11 mouse cellular contexts compared by ENCODE assay signal in the genomic region with DNA sequence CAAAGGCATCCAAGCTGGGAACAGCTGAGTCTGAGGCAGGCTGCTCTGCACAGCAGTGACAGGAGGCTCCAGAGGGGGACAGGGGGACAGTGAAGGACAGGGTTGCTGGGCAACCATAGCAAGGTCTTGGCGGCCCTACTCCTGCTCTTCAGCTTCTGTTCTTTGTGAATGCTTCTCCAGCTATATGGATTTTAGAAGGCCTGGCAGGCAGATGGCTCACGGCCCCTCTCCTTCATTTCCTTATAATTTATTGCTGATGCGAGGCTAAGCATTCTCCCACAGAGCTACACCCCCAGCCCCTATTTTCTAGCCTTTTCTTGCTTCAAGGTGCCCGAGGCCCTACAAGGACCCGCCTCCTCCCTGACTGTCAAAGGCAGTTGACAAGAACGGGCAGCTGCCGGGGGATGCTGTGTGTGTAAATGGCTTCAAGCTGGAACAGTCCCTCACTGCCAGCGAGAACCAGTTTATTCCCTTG.
DNase-seq lines count a peak whose midpoint lies in the region; ATAC-seq and TF ChIP-seq lines count a peak whose summit lies in the region.
"Had no signal": no experiment of that assay in that cellular context is flagged by ENCODE, and none has a peak within 500 bp of the region (broad histone marks: within the 10 kb centered on the region; RNA-seq: fewer than 3 reads in every experiment).

No protein-coding gene starts in this region.

- no peak for TF ChIP-seq CTCF in intestine, postnatal 0 days (IDR thresholded peaks at IDR 0.05; ENCODE audit: low read depth)

- no peak overlapping the region for H3K4me3 ChIP-seq in lung, embryonic 15.5 days
- no peak overlapping the region for H3K4me3 ChIP-seq in forebrain, embryonic 13.5 days
- H3K4me3 ChIP-seq in limb, embryonic 14.5 days (replicated peaks; ENCODE audit: low read length): no peak overlapping the region
- H3K4me3 ChIP-seq in neural tube, embryonic 15.5 days (replicated peaks): no peak overlapping the region
- H3K4me3 ChIP-seq in intestine, postnatal 0 days (ENCODE audit: low read depth, low read length): no peak overlapping the region
- H3K4me3 ChIP-seq: heart, embryonic 13.5 days had no signal

- peak; percentile 51; the same call in 1 of the 2 replicates for ATAC-seq in lung, embryonic 15.5 days (ENCODE audit: borderline replicate concordance, extremely low read depth, low FRiP score, low TSS enrichment)
- peak; percentile 68 for ATAC-seq in forebrain, embryonic 13.5 days
- peak; percentile 73 for ATAC-seq in limb, embryonic 14.5 days (ENCODE audit: low FRiP score, low read depth)
- ATAC-seq in neural tube, embryonic 15.5 days (ENCODE audit: low FRiP score): peak; percentile 84
- no peak for ATAC-seq in intestine, postnatal 0 days

- no peak overlapping the region for H3K9ac ChIP-seq in lung, embryonic 15.5 days
- no peak overlapping the region for H3K9ac ChIP-seq in forebrain, embryonic 13.5 days
- no peak overlapping the region for H3K9ac ChIP-seq in limb, embryonic 14.5 days (ENCODE audit: low read depth, low read length, severe bottlenecking)
- H3K9ac ChIP-seq in neural tube, embryonic 15.5 days (replicated peaks): no peak overlapping the region
- H3K9ac ChIP-seq in intestine, postnatal 0 days (ENCODE audit: low read depth, low read length): no peak overlapping the region
- H3K9ac ChIP-seq: heart, embryonic 13.5 days had no signal

- no peak for DNase-seq in lung, postnatal 14 days
- DNase-seq in limb, embryonic 14.5 days (ENCODE audit: low spot score): no peak
- no peak for DNase-seq in right cerebral cortex, postnatal 36 days (ENCODE audit: low spot score in 2 of 2)
- no peak for DNase-seq in layer of hippocampus, postnatal 14 days (ENCODE audit: low spot score in 2 of 2)
- DNase-seq: adrenal gland, postnatal 14 days; kidney, postnatal 14 days had no signal

- H3K9me3 ChIP-seq in lung, embryonic 15.5 days: no peaks in the 10 kb centered on the region
- no peaks in the 10 kb centered on the region for H3K9me3 ChIP-seq in forebrain, embryonic 13.5 days (replicated peaks)
- 0 out of 2 replicates have a peak, but pooled peaks cover 4% of the 10 kb centered on the region for H3K9me3 ChIP-seq in limb, embryonic 14.5 days (ENCODE audit: control insufficient read depth, low read length)
- H3K9me3 ChIP-seq in neural tube, embryonic 15.5 days (replicated peaks): no peaks in the 10 kb centered on the region
- H3K9me3 ChIP-seq in intestine, postnatal 0 days (ENCODE audit: control insufficient read depth): no peaks in the 10 kb centered on the region

- H3K36me3 ChIP-seq in lung, embryonic 15.5 days: no peaks in the 10 kb centered on the region
- H3K36me3 ChIP-seq in forebrain, embryonic 13.5 days (ENCODE audit: poor library complexity, severe bottlenecking): no peaks in the 10 kb centered on the region
- no peaks in the 10 kb centered on the region for H3K36me3 ChIP-seq in limb, embryonic 14.5 days (ENCODE audit: control insufficient read depth, insufficient read depth, low read length)
- no peaks in the 10 kb centered on the region for H3K36me3 ChIP-seq in neural tube, embryonic 15.5 days
- H3K36me3 ChIP-seq in intestine, postnatal 0 days (ENCODE audit: control insufficient read depth, insufficient read depth): no peaks in the 10 kb centered on the region
- H3K36me3 ChIP-seq: heart, embryonic 13.5 days had no signal

- no peak overlapping the region for H3K27ac ChIP-seq in lung, embryonic 15.5 days
- H3K27ac ChIP-seq in forebrain, embryonic 13.5 days: peak overlapping the region; percentile 32
- peak overlapping the region; percentile 13; the same call in 1 of the 2 replicates for H3K27ac ChIP-seq in limb, embryonic 14.5 days (replicated peaks; ENCODE audit: low read depth, low read length)
- H3K27ac ChIP-seq in neural tube, embryonic 15.5 days (replicated peaks): peak overlapping the region; percentile 63
- no peak overlapping the region for H3K27ac ChIP-seq in intestine, postnatal 0 days (ENCODE audit: low read depth, low read length)
- H3K27ac ChIP-seq: heart, embryonic 13.5 days had no signal

- H3K4me1 ChIP-seq in lung, embryonic 15.5 days: peaks cover 14% of the 10 kb centered on the region
- peaks cover 8% of the 10 kb centered on the region; the same call in 1 of the 2 replicates for H3K4me1 ChIP-seq in forebrain, embryonic 13.5 days
- H3K4me1 ChIP-seq in limb, embryonic 14.5 days (ENCODE audit: control insufficient read depth, insufficient read depth, low read length): peaks cover 8% of the 10 kb centered on the region; the same call in 1 of the 2 replicates
- H3K4me1 ChIP-seq in neural tube, embryonic 15.5 days: peaks cover 14% of the 10 kb centered on the region
- H3K4me1 ChIP-seq in intestine, postnatal 0 days (replicated peaks; ENCODE audit: control insufficient read depth, insufficient read depth, low read length): no peaks in the 10 kb centered on the region

- H3K4me2 ChIP-seq in lung, embryonic 15.5 days: no peak overlapping the region
- H3K4me2 ChIP-seq in forebrain, embryonic 13.5 days: no peak overlapping the region
- H3K4me2 ChIP-seq in limb, embryonic 14.5 days (replicated peaks; ENCODE audit: low read depth, low read length, severe bottlenecking): no peak overlapping the region
- no peak overlapping the region for H3K4me2 ChIP-seq in neural tube, embryonic 15.5 days
- H3K4me2 ChIP-seq in intestine, postnatal 0 days (replicated peaks; ENCODE audit: low read depth): no peak overlapping the region
- H3K4me2 ChIP-seq: heart, embryonic 13.5 days had no signal

- 45% methylated on average over 8 of the region's 8 CpGs for WGBS in lung, embryonic 15.5 days
- 43% methylated on average over 8 of the region's 8 CpGs for WGBS in forebrain, embryonic 13.5 days
- 35% methylated on average over 7 of the region's 8 CpGs for WGBS in limb, embryonic 14.5 days
- WGBS in neural tube, embryonic 15.5 days: 11% methylated on average over 8 of the region's 8 CpGs
- WGBS in intestine, postnatal 0 days: 65% methylated on average over 8 of the region's 8 CpGs

- H3K27me3 ChIP-seq in lung, embryonic 15.5 days: no peaks in the 10 kb centered on the region
- no peaks in the 10 kb centered on the region for H3K27me3 ChIP-seq in forebrain, embryonic 13.5 days
- H3K27me3 ChIP-seq in limb, embryonic 14.5 days (ENCODE audit: control insufficient read depth, insufficient read depth, low read length): no peaks in the 10 kb centered on the region
- no peaks in the 10 kb centered on the region for H3K27me3 ChIP-seq in neural tube, embryonic 15.5 days (replicated peaks)
- no peaks in the 10 kb centered on the region for H3K27me3 ChIP-seq in intestine, postnatal 0 days (replicated peaks; ENCODE audit: control insufficient read depth, insufficient read depth, low read length)

- no peak for TF ChIP-seq POLR2A in limb, embryonic 14.5 days (IDR thresholded peaks at IDR 0.05; ENCODE audit: borderline replicate concordance, extremely low read depth, insufficient read depth, insufficient read length)

Comparison
In these comparisons a context has a peak if more than half of its experiments do, and no peak if none do; other contexts are left out.
1. H3K27ac ChIP-seq: peak in forebrain, embryonic 13.5 days (single experiment), limb, embryonic 14.5 days (single experiment) and neural tube, embryonic 15.5 days (single experiment); none in lung, embryonic 15.5 days (single experiment) and intestine, postnatal 0 days (single experiment).